Mouse (Mus musculus): ENCODE data around the gene Gm4724. TPM values are rescaled to one million over a fixed set of nuclear protein-coding genes. Genes with fewer than 3 reads are reported as not detected.
"Not testable (repeated sequence)": the region's sequence is repeated elsewhere in the genome, so short reads cannot be mapped to it uniquely, and the experiment has no call there.

Gm4724 gene
- polyA plus RNA-seq (2014; fragmentation: Nextera tagmentation; extraction: Ambion mirVana), result 12.0 and 22.5 TPM in 2 replicates

DNA sequence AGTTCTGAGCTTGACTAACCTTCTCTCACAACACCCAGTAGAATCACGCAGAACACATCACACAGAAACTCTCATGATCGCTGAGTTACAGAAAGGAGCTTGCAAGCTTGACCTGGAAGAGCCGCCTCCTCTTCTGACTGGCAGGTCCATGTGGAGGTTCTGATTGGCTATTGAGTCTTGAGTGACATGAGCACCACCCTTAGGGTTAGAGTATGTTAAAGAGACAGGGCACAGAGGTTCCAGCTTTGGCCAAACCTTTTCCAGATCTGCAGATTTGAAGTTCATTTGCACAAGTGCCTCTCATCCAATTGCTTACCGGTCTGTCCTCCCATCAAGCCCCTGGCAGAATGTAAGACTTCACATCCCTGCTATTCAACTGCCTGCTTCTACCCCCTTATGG, at the start of gene Gm4724:
Gene Gm4724 (minus strand): TSS at position 101 of the 400 bp plus-strand sequence.
- not testable (repeated sequence) for DNase-seq (ENCODE audit: low spot score); H3K4me2 ChIP-seq (ENCODE audit: low read depth, low read length); H3K27me3 ChIP-seq (ENCODE audit: control insufficient read depth, insufficient read depth, low read length); H3K4me1 ChIP-seq (ENCODE audit: control insufficient read depth, insufficient read depth, low read length); H3K9me3 ChIP-seq (replicated peaks; ENCODE audit: control insufficient read depth, low read length); H3K9ac ChIP-seq (replicated peaks; ENCODE audit: low read length); ATAC-seq (replicated peaks; ENCODE audit: insufficient number of reproducible peaks, low FRiP score, low TSS enrichment, low read depth); H3K27ac ChIP-seq (replicated peaks; ENCODE audit: low read depth, low read length); H3K36me3 ChIP-seq (replicated peaks; ENCODE audit: control insufficient read depth, insufficient read depth, low read depth, low read length); H3K4me3 ChIP-seq (ENCODE audit: low read depth, low read length)
- no CpG with 5 or more reads among the region's 4 CpGs for WGBS

DNA sequence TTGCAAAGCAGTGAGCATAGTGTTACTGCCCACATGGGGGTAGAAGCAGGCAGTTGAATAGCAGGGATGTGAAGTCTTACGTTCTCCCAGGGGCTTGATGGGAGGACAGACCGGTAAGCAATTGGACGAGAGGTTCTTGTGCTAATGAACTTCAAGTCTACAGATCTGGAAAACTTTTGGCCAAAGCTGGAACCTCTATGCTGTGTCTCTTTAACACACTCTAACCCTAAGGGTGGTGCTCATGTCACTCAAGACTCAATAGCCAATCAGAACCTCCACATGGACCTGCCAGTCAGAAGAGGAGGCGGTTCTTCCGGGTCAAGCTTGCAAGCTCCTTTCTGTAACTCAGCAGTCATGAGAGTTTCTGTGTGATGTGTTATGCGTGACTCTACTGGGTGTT, 34.1 kb upstream of the Gm4724 start, which contains the start of gene Zfp965:
Gene Zfp965 (plus strand): TSS at position 301 of the 400 bp plus-strand sequence.
- H3K4me2 ChIP-seq (ENCODE audit: low read depth, low read length); H3K27me3 ChIP-seq (ENCODE audit: control insufficient read depth, insufficient read depth, low read length); H3K36me3 ChIP-seq (replicated peaks; ENCODE audit: control insufficient read depth, insufficient read depth, low read depth, low read length); H3K9me3 ChIP-seq (replicated peaks; ENCODE audit: control insufficient read depth, low read length); ATAC-seq (replicated peaks; ENCODE audit: insufficient number of reproducible peaks, low FRiP score, low TSS enrichment, low read depth); H3K27ac ChIP-seq (replicated peaks; ENCODE audit: low read depth, low read length); H3K4me3 ChIP-seq (ENCODE audit: low read depth, low read length); H3K9ac ChIP-seq (replicated peaks; ENCODE audit: low read length); H3K4me1 ChIP-seq (ENCODE audit: control insufficient read depth, insufficient read depth, low read length); DNase-seq (ENCODE audit: low spot score): not testable (repeated sequence)
- WGBS, result no CpG with 5 or more reads among the region's 6 CpGs

Other genes with a start within 250 kb of the Gm4724 start
- gene Gm14391, start 228.9 kb downstream of the Gm4724 start, polyA plus RNA-seq (2014; fragmentation: Nextera tagmentation; extraction: Ambion mirVana), result 4.7 and 6.5 TPM in 2 replicates
- gene Gm14440, start 160.7 kb downstream of the Gm4724 start, polyA plus RNA-seq (2014; fragmentation: Nextera tagmentation; extraction: Ambion mirVana), result 5.1 and 5.3 TPM in 2 replicates
- gene Gm4631, start 97.6 kb downstream of the Gm4724 start, polyA plus RNA-seq (2014; fragmentation: Nextera tagmentation; extraction: Ambion mirVana), result 30.0 and 30.5 TPM in 2 replicates
- 6.1 and 7.7 TPM in 2 replicates for gene Zfp968, start 63.4 kb downstream of the Gm4724 start, polyA plus RNA-seq (2014; fragmentation: Nextera tagmentation; extraction: Ambion mirVana)
- gene Zfp965, start 34.2 kb upstream of the Gm4724 start, polyA plus RNA-seq (2014; fragmentation: Nextera tagmentation; extraction: Ambion mirVana), result 8.4 and 8.5 TPM in 2 replicates
- not detected in 2 replicates for gene Gm11007, start 208.2 kb upstream of the Gm4724 start, polyA plus RNA-seq (2014; fragmentation: Nextera tagmentation; extraction: Ambion mirVana)